Mouse (Mus musculus) ES-E14 (cell line): ENCODE results near the gene Cope. TPM values are rescaled to one million over a fixed set of nuclear protein-coding genes. Genes with fewer than 3 reads are reported as not detected.

Experiments used
- DNase-seq: peaks from one replicate; pipeline ENCODE4 v3.0.0-alpha.2; 2013; ENCODE audit warnings: low read depth, low spot score
- H3K27ac ChIP-seq: 2 replicates; pipeline ENCODE4 v1.5.1; 2012; ENCODE audit warnings: low read depth, mild to moderate bottlenecking, low read length, moderate library complexity, mixed read lengths; ENCODE audit not compliant: poor library complexity, insufficient read depth, severe bottlenecking
- H3K36me3 ChIP-seq: 2 replicates; pipeline ENCODE4 v1.6.1; 2012; ENCODE audit warnings: mild to moderate bottlenecking, low read length, moderate library complexity, mixed read lengths; ENCODE audit not compliant: control insufficient read depth, poor library complexity, insufficient read depth, severe bottlenecking
- H3K4me1 ChIP-seq, 2 experiments: fragments of 150-350 bp in 1 of 2; sonication (generic) in 1 of 2; 2 replicates each; pipeline ENCODE4 v1.6.1; 2012; ENCODE audit warnings: low read length in 2 of 2, mild to moderate bottlenecking in 1 of 2, mixed read lengths in 1 of 2; ENCODE audit not compliant: control insufficient read depth in 2 of 2, insufficient read depth in 2 of 2, poor library complexity in 1 of 2
- H3K4me3 ChIP-seq, 2 experiments: fragments of 150-350 bp in 1 of 2; sonication (generic) in 1 of 2; 2 replicates each; pipeline ENCODE4 v1.5.1; 2012; ENCODE audit warnings: low read length in 2 of 2, low read depth in 1 of 2, mild to moderate bottlenecking in 1 of 2, mixed read lengths in 1 of 2; ENCODE audit not compliant: insufficient read depth in 1 of 2, poor library complexity in 1 of 2, severe bottlenecking in 1 of 2
- H3K9ac ChIP-seq: 2 replicates; pipeline ENCODE4 v1.6.1; 2012; ENCODE audit warnings: low read depth, mild to moderate bottlenecking, low read length, mixed read lengths; ENCODE audit not compliant: poor library complexity, insufficient read depth, severe bottlenecking
- H3K9me3 ChIP-seq: fragments of 150-350 bp; sonication (generic); 2 replicates; pipeline ENCODE4 v1.6.1; 2012; ENCODE audit warnings: low read depth, mild to moderate bottlenecking, low read length; ENCODE audit not compliant: control insufficient read depth, insufficient read depth
- CHD2 ChIP-seq: IDR thresholded peaks from 2 replicates; pipeline ENCODE4 v1.6.1; 2014; ENCODE audit warnings: mild to moderate bottlenecking, low read depth, low read length, inconsistent platforms
- HCFC1 ChIP-seq: IDR thresholded peaks from 2 replicates; pipeline ENCODE4 v1.6.1; 2012; ENCODE audit warnings: low read length, inconsistent platforms, borderline replicate concordance; ENCODE audit not compliant: insufficient read depth
- MAFK ChIP-seq: IDR thresholded peaks from 2 replicates; pipeline ENCODE4 v1.6.1; 2014; ENCODE audit warnings: mild to moderate bottlenecking, low read depth, low read length, inconsistent platforms; ENCODE audit not compliant: insufficient read depth
- ZC3H11A ChIP-seq: IDR thresholded peaks from 2 replicates; pipeline ENCODE4 v1.6.1; 2012; ENCODE audit warnings: low read depth, mild to moderate bottlenecking, inconsistent platforms, low read length, borderline replicate concordance
- ZNF384 ChIP-seq: IDR thresholded peaks from 2 replicates; pipeline ENCODE4 v1.6.1; 2012; ENCODE audit warnings: low read depth, low read length, inconsistent platforms
- in situ Hi-C, 2 experiments: fragments of 600-800 bp; cut with MboI; formaldehyde crosslinking; loops; one replicate each; pipeline ENCODE4 v1.15.1; 2025; ENCODE audit warnings: low sequenced_read_pairs in 2 of 2, inconsistent platforms in 1 of 2; ENCODE audit not compliant: unreplicated experiment in 2 of 2
- total RNA-seq: library from RNA; depleted of rRNA; stranded (reverse); fragments of 300-350 nt; gene quantifications from 2 replicates; pipeline ENCODE4 v1.2.3, GENCODE M21; 2012

The Cope gene
- total RNA-seq, 1 experiment = 101 TPM

GRCm38 (mm10) chr8:70330741-70331364 is 28.5 kb downstream of the Cope start:
- H3K4me3 ChIP-seq = peak overlapping the region; percentile 39 to 56; a peak in 3 of 4 replicates
- in situ Hi-C loops = no loop called here
- no peak overlapping the region for H3K27ac ChIP-seq
- H3K4me1 ChIP-seq = peaks cover 2 to 14% of the 10 kb centered on the region in 2 experiments; a peak in 2 of 4 replicates
- no peaks in the 10 kb centered on the region for H3K9me3 ChIP-seq
- peaks cover 45% of the 10 kb centered on the region for H3K36me3 ChIP-seq
- peak overlapping the region; percentile 15 for H3K9ac ChIP-seq
- TF ChIP-seq HCFC1 = peak; percentile 8; the same call in 1 of the 2 replicates
- TF ChIP-seq ZNF384 = no peak
- DNase-seq = peak; percentile 35

- in situ Hi-C loops = no loop called here
- Histone ChIP-seq H3K4me3 (peak overlapping the region; percentile 39 to 56; a peak in 3 of 4 replicates), H3K4me1 (peaks cover 2 to 14% of the 10 kb centered on the region in 2 experiments; a peak in 2 of 4 replicates), H3K9ac (0 out of 2 replicates have a peak overlapping the region, but pooled peaks have one; percentile 15), H3K36me3 (peaks cover 48% of the 10 kb centered on the region), H3K9me3 (no peaks in the 10 kb centered on the region), H3K27ac (no peak overlapping the region)
- TF ChIP-seq ZNF384 (no peak), CHD2 (no peak), ZC3H11A (no peak), MAFK (no peak), HCFC1 (no peak)
- no peak for DNase-seq
Measured at GRCm38 (mm10) chr8:70331526-70331925, 29.2 kb downstream of the Cope start.

GRCm38 (mm10) chr8:70332070-70332877 is 30.0 kb downstream of the Cope start:
- no peak overlapping the region for H3K27ac ChIP-seq
- peaks cover 2 to 14% of the 10 kb centered on the region in 2 experiments; a peak in 2 of 4 replicates for H3K4me1 ChIP-seq
- H3K4me3 ChIP-seq = no peak overlapping the region
- in situ Hi-C loops = no loop called here
- H3K9ac ChIP-seq = no peak overlapping the region; the same call in 1 of the 2 replicates
- no peaks in the 10 kb centered on the region for H3K9me3 ChIP-seq
- peak; percentile 59 for DNase-seq
- H3K36me3 ChIP-seq = peaks cover 56% of the 10 kb centered on the region
- no peak for TF ChIP-seq CHD2
- no peak; the same call in 1 of the 2 replicates for TF ChIP-seq ZNF384
- 0 out of 2 replicates have a peak, but pooled peaks have one; percentile 42 for TF ChIP-seq HCFC1
- no peak for TF ChIP-seq MAFK
- 0 out of 2 replicates have a peak, but pooled peaks have one; percentile 1 for TF ChIP-seq ZC3H11A

- Histone ChIP-seq H3K9me3 (no peaks in the 10 kb centered on the region), H3K27ac (no peak overlapping the region), H3K9ac (no peak overlapping the region), H3K4me3 (no peak overlapping the region), H3K4me1 (peaks cover 2 to 14% of the 10 kb centered on the region in 2 experiments; a peak in 2 of 4 replicates), H3K36me3 (peaks cover 61% of the 10 kb centered on the region)
- TF ChIP-seq CHD2 = no peak
- TF ChIP-seq HCFC1 = no peak
- no peak for TF ChIP-seq ZC3H11A
- TF ChIP-seq MAFK = no peak
- TF ChIP-seq ZNF384 = no peak
- DNase-seq = no peak
- in situ Hi-C loops = no loop called here
Measured at GRCm38 (mm10) chr8:70332878-70333202, 30.5 kb downstream of the Cope start.
